ENCODE assay signal across 8 mouse cellular contexts in the genomic region with DNA sequence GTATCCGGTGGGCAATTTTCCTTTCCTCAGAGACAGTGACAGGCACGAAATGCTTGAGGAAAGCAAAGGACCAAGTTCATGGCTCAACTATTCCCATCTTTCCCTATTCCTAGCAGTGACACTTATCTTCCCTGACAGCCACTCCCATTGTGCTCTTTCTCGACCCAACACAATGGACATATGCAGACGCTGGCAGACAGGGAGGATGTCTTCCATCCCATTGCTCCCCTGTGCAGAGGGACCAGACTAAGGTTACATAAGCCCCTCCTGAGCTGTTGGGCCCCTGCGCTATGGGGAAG. TPM values are rescaled to one million over a fixed set of nuclear protein-coding genes. Genes with fewer than 3 reads are reported as not detected.
DNase-seq lines count a peak whose midpoint lies in the region; ATAC-seq lines count a peak whose summit lies in the region.

No protein-coding gene starts in this region.

- peak overlapping the region; percentile 66 for H3K4me3 ChIP-seq in neural tube, embryonic 11.5 days (ENCODE audit: low read depth, low read length)
- H3K4me3 ChIP-seq in liver, embryonic 15.5 days (replicated peaks): no peak overlapping the region

- peak; percentile 12 for DNase-seq in embryo, embryonic 11 days
- DNase-seq in embryo, embryonic 10.5 days (ENCODE audit: low spot score): no peak
- no peak for DNase-seq in neural tube, embryonic 11.5 days (ENCODE audit: low spot score)
- DNase-seq in neural tube, embryonic 10.5 days (ENCODE audit: extremely low spot score, low spot score): no peak
- DNase-seq in gastrocnemius, postnatal 14 days: no peak
- DNase-seq in thymus, postnatal 25 days: no peak

- intact Hi-C loops in gastrocnemius, postnatal 14 days (cut with DNase I; ENCODE audit: low total_unique reads): no loop called here

- peak; percentile 38; the same call in 1 of the 2 replicates for ATAC-seq in neural tube, embryonic 11.5 days (ENCODE audit: insufficient read depth, low FRiP score, low TSS enrichment)
- no peak for ATAC-seq in liver, embryonic 15.5 days (ENCODE audit: insufficient read depth)
- ATAC-seq in monocyte, adult 5-6 weeks (replicated peaks; ENCODE audit: insufficient number of reproducible peaks, low FRiP score, low TSS enrichment, poor library complexity, severe bottlenecking): no peak; the same call in 1 of the 2 replicates

- H3K9ac ChIP-seq in neural tube, embryonic 11.5 days (ENCODE audit: low read length): peak overlapping the region; percentile 69
- H3K9ac ChIP-seq in liver, embryonic 15.5 days: no peak overlapping the region

- H3K9me3 ChIP-seq in neural tube, embryonic 11.5 days (ENCODE audit: control insufficient read depth, low read length): no peaks in the 10 kb centered on the region
- H3K9me3 ChIP-seq in liver, embryonic 15.5 days (replicated peaks): no peaks in the 10 kb centered on the region

- H3K36me3 ChIP-seq in neural tube, embryonic 11.5 days (ENCODE audit: control insufficient read depth, insufficient read depth, low read length): no peaks in the 10 kb centered on the region
- no peaks in the 10 kb centered on the region for H3K36me3 ChIP-seq in liver, embryonic 15.5 days (replicated peaks)

- no peaks in the 10 kb centered on the region for H3K4me1 ChIP-seq in neural tube, embryonic 11.5 days (ENCODE audit: control insufficient read depth, insufficient read depth, low read length)
- H3K4me1 ChIP-seq in liver, embryonic 15.5 days (replicated peaks): peaks cover 8% of the 10 kb centered on the region

- H3K27me3 ChIP-seq in neural tube, embryonic 11.5 days (ENCODE audit: control insufficient read depth, insufficient read depth, low read length): no peaks in the 10 kb centered on the region; the same call in 1 of the 2 replicates
- H3K27me3 ChIP-seq in liver, embryonic 15.5 days: peaks cover 83% of the 10 kb centered on the region

- H3K27ac ChIP-seq in neural tube, embryonic 11.5 days (ENCODE audit: low read depth, low read length): no peak overlapping the region
- no peak overlapping the region for H3K27ac ChIP-seq in liver, embryonic 15.5 days (replicated peaks)

- peak overlapping the region; percentile 76 for H3K4me2 ChIP-seq in neural tube, embryonic 11.5 days (ENCODE audit: low read depth)
- peak overlapping the region; percentile 82; the same call in 1 of the 2 replicates for H3K4me2 ChIP-seq in liver, embryonic 15.5 days

- WGBS in neural tube, embryonic 11.5 days: 37% methylated on average over 5 of the region's 5 CpGs
- WGBS in liver, embryonic 15.5 days (ENCODE audit: insufficient replicate concordance): 36% methylated on average over 5 of the region's 5 CpGs

RNA-seq across cellular contexts. Expression of a gene that starts 0.7 kb away (rescaled TPM):
- 3.0 and 4.3 TPM in 2 replicates for polyA plus RNA-seq in neural tube, embryonic 11.5 days (2014; fragmentation: Nextera tagmentation; extraction: Ambion mirVana)
- polyA plus RNA-seq in liver, embryonic 15.5 days (2015; fragmentation: Nextera tagmentation; extraction: Ambion mirVana): 1.4 TPM in 2 replicates
- under 0.01 to 1.2 TPM in 2 of 3 replicates, not detected in the other for total RNA-seq in monocyte, adult 5-6 weeks (2017)
- total RNA-seq in gastrocnemius, postnatal 14 days (2021): under 1 TPM; 0.11 to 0.29 TPM
